Mouse (Mus musculus): ENCODE measurements around the gene Hus1. TPM values are rescaled to one million over a fixed set of nuclear protein-coding genes. Genes with fewer than 3 reads are reported as not detected.

The Hus1 gene
- total and polyA plus RNA-seq, 3 experiments, result 10.2 to 39.1 (median 27.5) TPM

DNA sequence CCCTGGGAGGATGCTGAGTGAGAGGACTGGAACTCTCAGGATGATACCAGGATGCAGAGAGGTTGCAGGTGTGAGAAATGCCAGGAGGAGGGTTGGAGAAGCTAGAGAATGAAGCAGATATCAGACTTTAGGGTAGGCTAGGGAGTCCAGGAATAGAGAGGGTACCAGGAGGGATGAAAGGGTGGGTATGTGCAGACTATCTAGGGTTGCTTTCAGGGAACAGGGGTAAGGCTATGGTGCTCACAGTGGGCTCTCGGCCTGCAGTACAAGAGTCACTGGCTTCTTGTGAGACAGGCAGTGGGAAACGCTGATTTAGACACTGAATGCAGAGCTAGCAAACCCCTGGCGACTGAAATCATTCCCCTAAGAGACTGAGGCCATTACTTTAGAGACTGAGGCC lies 37.8 kb downstream of the Hus1 start, which contains the start of gene Pkd1l1:
TSS of gene Pkd1l1 (minus strand) at position 101 of the 400 bp plus-strand sequence.
- DNase-seq (ENCODE audit: low spot score) (no peak), ATAC-seq (ENCODE audit: extremely low read depth, insufficient number of reproducible peaks, low FRiP score, poor library complexity, severe bottlenecking) (no peak)
- TF ChIP-seq GATA1 (IDR thresholded peaks at IDR 0.05; ENCODE audit: borderline replicate concordance, low read length) (no peak), GATA2 (IDR thresholded peaks at IDR 0.05; ENCODE audit: borderline replicate concordance, low read depth, low read length) (no peak), TAL1 (conservative IDR thresholded peaks at IDR 0.05; ENCODE audit: low read depth, low read length) (no peak), POLR2AphosphoS5 (IDR thresholded peaks at IDR 0.05; ENCODE audit: insufficient replicate concordance, low read depth, low read length) (no peak), CTCF (IDR thresholded peaks at IDR 0.05; ENCODE audit: low read depth, low read length) (no peak)
- H3K27me3 ChIP-seq (ENCODE audit: insufficient read depth, low read length), result peaks cover 4% of the 10 kb centered on the region; the same call in 1 of the 2 replicates
- no peaks in the 10 kb centered on the region for H3K9me3 ChIP-seq (replicated peaks)
- H3K4me1 ChIP-seq (ENCODE audit: insufficient read depth, low read depth, low read length), result peaks cover 72% of the 10 kb centered on the region
- no peak within 1 kb of the TSS for H3K4me3 ChIP-seq (ENCODE audit: low read depth, low read length)
- no peaks in the 10 kb centered on the region for H3K36me3 ChIP-seq (replicated peaks)

DNA sequence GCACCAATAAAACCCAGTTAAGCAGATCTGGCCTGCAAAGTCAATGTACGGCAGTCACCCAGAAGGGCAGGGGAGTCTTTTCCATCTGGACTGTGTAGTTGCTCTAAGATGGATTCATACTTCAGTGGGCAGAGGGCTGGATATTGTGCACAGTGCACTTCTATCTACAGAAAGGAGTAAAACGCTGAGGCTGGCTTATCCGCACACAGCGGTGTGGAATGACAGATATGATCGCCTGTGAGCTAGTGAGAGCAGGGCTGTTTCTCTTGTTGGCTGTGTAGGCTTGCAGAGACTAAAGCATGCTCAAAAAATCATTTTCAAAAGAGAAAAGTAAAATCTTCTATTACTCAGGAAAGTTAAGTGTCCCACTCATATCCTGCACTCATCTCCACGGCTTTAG lies 38.9 kb downstream of the Hus1 start:
- no peak for TF ChIP-seq GATA2 (IDR thresholded peaks at IDR 0.05; ENCODE audit: borderline replicate concordance, low read depth, low read length)
- TF ChIP-seq CTCF (IDR thresholded peaks at IDR 0.05; ENCODE audit: low read depth, low read length), result no peak
- no peak for TF ChIP-seq TAL1 (conservative IDR thresholded peaks at IDR 0.05; ENCODE audit: low read depth, low read length)
- no peak for TF ChIP-seq POLR2AphosphoS5 (IDR thresholded peaks at IDR 0.05; ENCODE audit: insufficient replicate concordance, low read depth, low read length)
- no peak for TF ChIP-seq GATA1 (IDR thresholded peaks at IDR 0.05; ENCODE audit: borderline replicate concordance, low read length)
- Histone ChIP-seq H3K4me3 (ENCODE audit: low read depth, low read length) (no peak overlapping the region; the same call in 1 of the 2 replicates), H3K36me3 (replicated peaks) (no peaks in the 10 kb centered on the region), H3K9me3 (replicated peaks) (no peaks in the 10 kb centered on the region), H3K27me3 (ENCODE audit: insufficient read depth, low read length) (no peaks in the 10 kb centered on the region), H3K4me1 (ENCODE audit: insufficient read depth, low read depth, low read length) (peaks cover 78% of the 10 kb centered on the region)
- DNase-seq (ENCODE audit: low spot score), result no peak
- no peak; the same call in 1 of the 2 replicates for ATAC-seq (ENCODE audit: extremely low read depth, insufficient number of reproducible peaks, low FRiP score, poor library complexity, severe bottlenecking)

DNA sequence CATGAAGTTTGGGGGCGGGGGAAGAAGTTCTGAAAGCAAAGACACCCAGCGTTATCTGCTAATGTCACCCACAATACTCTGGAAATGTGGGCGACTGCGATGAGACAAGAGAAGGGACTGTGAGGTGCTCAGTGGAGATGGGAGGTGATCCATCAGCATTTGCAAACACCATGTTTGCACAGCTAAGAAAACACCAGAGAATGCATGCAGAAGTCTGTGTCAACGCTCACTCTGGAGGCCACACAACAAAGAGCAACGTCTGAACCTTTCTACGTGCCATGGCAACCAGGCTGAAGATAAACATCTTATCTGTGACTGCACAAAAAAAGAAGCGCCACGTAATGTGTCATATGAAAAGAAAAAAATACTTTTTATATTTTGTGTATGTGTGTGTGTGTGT lies 40.5 kb downstream of the Hus1 start:
- Histone ChIP-seq H3K36me3 (replicated peaks) (no peaks in the 10 kb centered on the region), H3K4me3 (ENCODE audit: low read depth, low read length) (peak overlapping the region; percentile 38; the same call in 1 of the 2 replicates), H3K4me1 (ENCODE audit: insufficient read depth, low read depth, low read length) (peaks cover 73% of the 10 kb centered on the region), H3K9me3 (replicated peaks) (no peaks in the 10 kb centered on the region), H3K27me3 (ENCODE audit: insufficient read depth, low read length) (no peaks in the 10 kb centered on the region)
- DNase-seq (ENCODE audit: low spot score), result peak; percentile 54
- no peak for TF ChIP-seq GATA1 (IDR thresholded peaks at IDR 0.05; ENCODE audit: borderline replicate concordance, low read length)
- peak; percentile 75 for TF ChIP-seq TAL1 (conservative IDR thresholded peaks at IDR 0.05; ENCODE audit: low read depth, low read length)
- no peak for TF ChIP-seq POLR2AphosphoS5 (IDR thresholded peaks at IDR 0.05; ENCODE audit: insufficient replicate concordance, low read depth, low read length)
- ATAC-seq (ENCODE audit: extremely low read depth, insufficient number of reproducible peaks, low FRiP score, poor library complexity, severe bottlenecking), result peak; percentile 90

DNA sequence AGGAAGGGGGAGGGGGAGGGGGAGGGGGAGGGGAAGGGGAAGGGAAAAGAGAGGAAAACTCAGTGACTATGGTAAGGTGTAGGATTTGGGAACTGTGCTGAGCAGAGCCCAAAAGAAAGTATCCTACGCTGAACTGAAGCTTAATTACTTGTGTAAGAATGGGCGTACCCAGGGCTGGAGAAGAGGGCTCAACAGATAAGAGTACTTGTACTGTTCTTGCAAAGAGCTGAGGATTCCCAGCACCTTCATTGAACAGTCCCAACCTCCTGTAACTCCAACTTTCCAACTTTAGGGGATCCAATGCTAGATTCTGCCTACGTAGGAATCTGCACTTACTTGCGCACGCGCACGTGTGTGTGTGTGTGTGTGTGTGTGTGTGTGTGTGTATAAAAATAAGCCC lies 42.9 kb downstream of the Hus1 start:
- H3K4me1 ChIP-seq (ENCODE audit: insufficient read depth, low read depth, low read length), result peaks cover 56% of the 10 kb centered on the region
- TF ChIP-seq CTCF (IDR thresholded peaks at IDR 0.05; ENCODE audit: low read depth, low read length), result no peak
- no peak for TF ChIP-seq GATA2 (IDR thresholded peaks at IDR 0.05; ENCODE audit: borderline replicate concordance, low read depth, low read length)
- TF ChIP-seq GATA1 (IDR thresholded peaks at IDR 0.05; ENCODE audit: borderline replicate concordance, low read length), result no peak
- no peak for TF ChIP-seq POLR2AphosphoS5 (IDR thresholded peaks at IDR 0.05; ENCODE audit: insufficient replicate concordance, low read depth, low read length)
- TF ChIP-seq TAL1 (conservative IDR thresholded peaks at IDR 0.05; ENCODE audit: low read depth, low read length), result no peak
- no peaks in the 10 kb centered on the region for H3K27me3 ChIP-seq (ENCODE audit: insufficient read depth, low read length)
- H3K9me3 ChIP-seq (replicated peaks), result no peaks in the 10 kb centered on the region
- no peak overlapping the region for H3K4me3 ChIP-seq (ENCODE audit: low read depth, low read length)
- DNase-seq (ENCODE audit: low spot score) (no peak), ATAC-seq (ENCODE audit: extremely low read depth, insufficient number of reproducible peaks, low FRiP score, poor library complexity, severe bottlenecking) (no peak)
- H3K36me3 ChIP-seq (replicated peaks), result no peaks in the 10 kb centered on the region

DNA sequence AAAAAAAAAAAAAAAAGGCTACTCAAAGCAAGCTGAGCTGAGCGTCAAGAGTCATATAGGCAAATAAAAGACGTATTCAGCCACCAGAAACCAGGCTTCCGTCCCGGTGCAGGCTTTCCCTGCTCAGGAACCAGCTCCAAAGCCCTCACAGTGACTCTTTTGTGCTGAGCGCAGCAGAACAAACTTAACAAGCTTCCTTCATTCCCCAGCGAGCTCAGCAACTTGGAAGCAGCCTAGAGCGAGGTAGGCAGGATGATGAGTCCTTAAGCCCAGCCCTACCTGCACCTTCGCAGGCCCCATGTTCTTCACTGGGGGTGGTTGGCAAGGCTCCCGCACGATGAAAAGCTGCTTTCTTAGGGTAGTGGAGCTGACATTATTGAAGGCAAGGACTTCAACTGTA lies 52.4 kb downstream of the Hus1 start:
- TF ChIP-seq GATA1 (IDR thresholded peaks at IDR 0.05; ENCODE audit: borderline replicate concordance, low read length) (no peak), CTCF (IDR thresholded peaks at IDR 0.05; ENCODE audit: low read depth, low read length) (no peak), TAL1 (conservative IDR thresholded peaks at IDR 0.05; ENCODE audit: low read depth, low read length) (no peak), POLR2AphosphoS5 (IDR thresholded peaks at IDR 0.05; ENCODE audit: insufficient replicate concordance, low read depth, low read length) (no peak), GATA2 (IDR thresholded peaks at IDR 0.05; ENCODE audit: borderline replicate concordance, low read depth, low read length) (no peak)
- no peak for ATAC-seq (ENCODE audit: extremely low read depth, insufficient number of reproducible peaks, low FRiP score, poor library complexity, severe bottlenecking)
- Histone ChIP-seq H3K27me3 (ENCODE audit: insufficient read depth, low read length) (0 out of 2 replicates have a peak, but pooled peaks cover 3% of the 10 kb centered on the region), H3K36me3 (replicated peaks) (no peaks in the 10 kb centered on the region), H3K4me3 (ENCODE audit: low read depth, low read length) (no peak overlapping the region), H3K9me3 (replicated peaks) (0 out of 2 replicates have a peak, but pooled peaks cover 2% of the 10 kb centered on the region), H3K4me1 (ENCODE audit: insufficient read depth, low read depth, low read length) (no peaks in the 10 kb centered on the region)
- no peak for DNase-seq (ENCODE audit: low spot score)

DNA sequence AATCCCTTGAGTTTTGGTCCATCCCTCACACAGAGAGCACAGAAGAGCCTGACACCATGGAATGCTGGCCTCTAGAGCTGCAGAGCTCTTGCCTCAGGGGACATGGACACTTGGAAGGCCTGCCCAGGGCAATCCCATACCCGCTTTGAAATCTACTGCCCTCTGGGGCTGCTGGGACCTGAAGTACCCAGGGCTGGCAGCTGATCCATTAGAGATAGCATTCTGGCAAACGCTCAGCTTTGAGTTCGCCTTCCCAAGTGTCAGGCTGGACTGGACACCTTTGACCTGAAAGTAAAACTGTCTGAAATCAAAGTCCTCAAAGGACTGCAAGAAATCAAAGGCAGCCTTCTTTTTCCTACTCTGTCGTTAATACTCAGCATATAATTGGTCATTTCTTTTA lies 52.9 kb downstream of the Hus1 start:
- TF ChIP-seq TAL1 (conservative IDR thresholded peaks at IDR 0.05; ENCODE audit: low read depth, low read length) (no peak), CTCF (IDR thresholded peaks at IDR 0.05; ENCODE audit: low read depth, low read length) (no peak), POLR2AphosphoS5 (IDR thresholded peaks at IDR 0.05; ENCODE audit: insufficient replicate concordance, low read depth, low read length) (no peak), GATA1 (IDR thresholded peaks at IDR 0.05; ENCODE audit: borderline replicate concordance, low read length) (no peak), GATA2 (IDR thresholded peaks at IDR 0.05; ENCODE audit: borderline replicate concordance, low read depth, low read length) (no peak)
- no peak for DNase-seq (ENCODE audit: low spot score)
- ATAC-seq (ENCODE audit: extremely low read depth, insufficient number of reproducible peaks, low FRiP score, poor library complexity, severe bottlenecking), result no peak

More for the DNA sequence above, 52.9 kb downstream of the Hus1 start:
- H3K4me1 ChIP-seq (ENCODE audit: insufficient read depth, low read depth, low read length), result no peaks in the 10 kb centered on the region
- 0 out of 2 replicates have a peak, but pooled peaks cover 3% of the 10 kb centered on the region for H3K27me3 ChIP-seq (ENCODE audit: insufficient read depth, low read length)
- no peak overlapping the region for H3K4me3 ChIP-seq (ENCODE audit: low read depth, low read length)
- 0 out of 2 replicates have a peak, but pooled peaks cover 2% of the 10 kb centered on the region for H3K9me3 ChIP-seq (replicated peaks)
- no peaks in the 10 kb centered on the region for H3K36me3 ChIP-seq (replicated peaks)

All from G1E (cell line).